Mouse (Mus musculus) lung, embryonic 16.5 days (tissue): ENCODE measurements around the gene Twf1. TPM values are rescaled to one million over a fixed set of nuclear protein-coding genes. Genes with fewer than 3 reads are reported as not detected.

Experiments used
- ATAC-seq: fragments of 200-750 bp; cut with Nextera tagmentation; 2 replicates; pipeline ENCODE4 v1.8.0; 2017; ENCODE audit warnings: low read depth, mild to moderate bottlenecking, moderate library complexity
- H3K27ac ChIP-seq: fragments of 300-500 bp; sonication (generic); 2 replicates; pipeline ENCODE4 v1.5.1; 2014; ENCODE audit warnings: mild to moderate bottlenecking, control low read depth, low read length
- H3K27me3 ChIP-seq: fragments of 300-500 bp; sonication (generic); 2 replicates; pipeline ENCODE4 v1.6.1; 2014; ENCODE audit warnings: low read depth, low read length, mixed read lengths; ENCODE audit not compliant: control insufficient read depth, insufficient read depth
- H3K36me3 ChIP-seq: fragments of 300-500 bp; sonication (generic); 2 replicates; pipeline ENCODE4 v1.6.1; 2014; ENCODE audit warnings: low read length; ENCODE audit not compliant: control insufficient read depth, insufficient read depth
- H3K4me1 ChIP-seq: fragments of 300-500 bp; sonication (generic); replicated peaks from 2 replicates; pipeline ENCODE4 v1.6.1; 2014; ENCODE audit warnings: low read length, mixed read lengths; ENCODE audit not compliant: control insufficient read depth, insufficient read depth
- H3K4me2 ChIP-seq: fragments of 300-500 bp; sonication (generic); 2 replicates; pipeline ENCODE4 v1.6.1; 2014; ENCODE audit warnings: low read depth, low read length, control low read depth
- H3K4me3 ChIP-seq: fragments of 300-500 bp; sonication (generic); 2 replicates; pipeline ENCODE4 v1.5.1; 2014; ENCODE audit warnings: mild to moderate bottlenecking, low read length, control low read depth
- H3K9ac ChIP-seq: fragments of 300-500 bp; sonication (generic); 2 replicates; pipeline ENCODE4 v1.6.1; 2014; ENCODE audit warnings: low read length, control low read depth
- H3K9me3 ChIP-seq: fragments of 300-500 bp; sonication (generic); 2 replicates; pipeline ENCODE4 v1.6.1; 2016; ENCODE audit warnings: low read length; ENCODE audit not compliant: control insufficient read depth
- WGBS: fragments of 180-500 bp; shearing (Covaris S2); extraction: QIAGEN DNeasy Blood & Tissue Kit; methylation state at CpG from one replicate; pipeline ENCODE4 v1.1.7; 2014; 5-methylcytosine and 5-hydroxymethylcytosine counted together
- polyA plus RNA-seq: library from polyadenylated mRNA; unstranded; fragments of >200 nt; fragmentation: Nextera tagmentation; extraction: Ambion mirVana; gene quantifications from 2 replicates; pipeline ENCODE4 v1.2.1, GENCODE M21; 2015

Twf1 gene
- 79.6 and 83.1 TPM in 2 replicates for polyA plus RNA-seq

DNA sequence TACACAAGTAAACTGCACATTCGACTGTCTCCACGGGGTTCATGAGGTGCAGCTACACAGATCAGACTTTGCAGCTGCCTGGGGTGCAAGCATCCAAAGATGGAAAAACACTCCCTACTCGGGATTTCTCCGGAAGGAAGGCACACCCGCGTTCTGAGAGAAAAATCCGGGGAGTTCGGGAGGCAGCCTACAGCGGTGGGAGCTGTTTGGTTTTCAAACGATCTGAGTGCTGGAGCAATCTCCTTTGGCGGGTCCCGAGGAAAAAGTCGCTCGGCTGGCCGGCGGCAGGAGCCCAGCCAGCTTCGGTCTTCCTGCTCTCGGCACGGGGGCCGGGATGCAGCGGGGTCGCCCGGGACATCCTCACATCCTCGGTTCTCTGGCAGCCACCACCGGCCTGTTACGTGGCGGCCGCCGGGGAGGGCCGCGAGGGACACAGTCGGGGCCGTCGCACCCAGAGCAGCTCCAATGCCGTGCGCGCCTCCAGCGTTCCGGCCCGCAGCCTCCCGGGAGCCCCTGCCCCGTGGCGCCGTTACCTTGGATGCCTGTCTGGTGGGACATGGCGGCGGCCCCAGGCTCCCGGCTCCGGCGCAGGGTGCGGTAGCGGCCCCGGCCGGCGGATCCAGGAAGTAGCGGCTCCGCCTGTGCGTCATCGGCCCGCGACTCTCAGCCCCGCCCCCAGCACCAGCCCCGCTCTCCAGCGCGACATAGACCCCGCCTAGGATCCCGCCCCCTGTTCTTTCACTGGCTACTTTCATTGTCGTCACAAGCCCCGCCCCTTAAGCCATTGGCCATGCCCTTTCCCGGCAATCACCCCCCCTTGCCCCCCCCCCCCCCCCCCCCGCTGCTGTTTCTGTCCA lies at the start of gene Twf1:
Gene Twf1 (minus strand): TSS at position 671 of the 857 bp plus-strand sequence.
- Histone ChIP-seq H3K9me3 (no peaks in the 10 kb centered on the region), H3K4me1 (peaks cover 2% of the 10 kb centered on the region; the same call in 1 of the 2 replicates), H3K27ac (peak within 1 kb of the TSS; percentile 70), H3K27me3 (no peaks in the 10 kb centered on the region), H3K9ac (peak within 1 kb of the TSS; percentile 95), H3K36me3 (peaks cover 8% of the 10 kb centered on the region), H3K4me2 (peak within 1 kb of the TSS; percentile 59), H3K4me3 (peak within 1 kb of the TSS; percentile 96)
- peak; percentile 99 for ATAC-seq
- WGBS: under 1% methylated on average over 66 of the region's 70 CpGs

DNA sequence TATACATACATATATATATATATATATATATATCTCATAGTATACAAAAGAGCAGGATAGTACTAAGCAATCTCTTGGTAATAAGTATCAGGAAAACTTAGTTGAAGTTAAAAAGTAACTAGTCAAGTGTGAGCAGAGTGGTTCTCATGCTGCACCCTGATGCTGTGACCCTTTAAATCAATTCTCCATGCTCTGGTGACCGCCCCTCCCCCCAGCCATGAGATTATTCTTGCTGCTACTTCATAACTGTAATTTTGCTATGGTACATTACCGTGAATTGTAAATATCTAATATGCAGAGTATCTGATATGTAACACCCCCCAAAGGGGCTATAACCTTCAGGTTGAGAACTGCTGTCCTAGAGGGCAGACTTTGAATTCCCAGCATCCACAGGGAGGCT lies 49.4 kb upstream of the Twf1 start:
- Histone ChIP-seq H3K9me3 (no peaks in the 10 kb centered on the region), H3K4me3 (no peak overlapping the region), H3K36me3 (no peaks in the 10 kb centered on the region), H3K27ac (no peak overlapping the region), H3K4me2 (no peak overlapping the region), H3K9ac (no peak overlapping the region), H3K27me3 (no peaks in the 10 kb centered on the region), H3K4me1 (no peaks in the 10 kb centered on the region)
- WGBS: 85% methylated on average over 2 of the region's 2 CpGs
- ATAC-seq: no peak

DNA sequence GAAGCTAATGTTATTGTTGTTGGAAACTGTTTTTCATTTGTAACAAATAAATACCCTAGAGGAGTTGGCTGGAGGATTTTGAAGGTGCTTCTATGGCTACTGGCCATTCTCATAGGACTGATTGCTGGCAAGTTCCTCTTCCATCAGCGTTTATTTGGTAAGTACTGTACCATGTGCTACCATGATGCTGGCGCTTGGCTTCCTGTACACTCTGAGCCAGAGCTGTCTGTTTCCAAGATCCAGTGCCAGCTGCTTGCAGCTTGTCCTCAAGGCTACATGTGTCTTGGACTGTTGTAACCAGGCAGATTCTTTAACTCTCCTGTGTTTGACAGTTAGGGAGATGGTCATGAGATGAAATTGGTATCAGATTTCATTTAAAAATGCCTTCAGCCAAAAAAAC lies 48.5 kb upstream of the Twf1 start:
- H3K9ac ChIP-seq: no peak overlapping the region
- no peak overlapping the region for H3K27ac ChIP-seq
- H3K4me2 ChIP-seq: no peak overlapping the region
- no peak overlapping the region for H3K4me3 ChIP-seq
- no peak for ATAC-seq
- no peaks in the 10 kb centered on the region for H3K9me3 ChIP-seq
- no peaks in the 10 kb centered on the region for H3K36me3 ChIP-seq
- WGBS: 69% methylated on average over 2 of the region's 2 CpGs
- no peaks in the 10 kb centered on the region for H3K27me3 ChIP-seq
- no peaks in the 10 kb centered on the region for H3K4me1 ChIP-seq

DNA sequence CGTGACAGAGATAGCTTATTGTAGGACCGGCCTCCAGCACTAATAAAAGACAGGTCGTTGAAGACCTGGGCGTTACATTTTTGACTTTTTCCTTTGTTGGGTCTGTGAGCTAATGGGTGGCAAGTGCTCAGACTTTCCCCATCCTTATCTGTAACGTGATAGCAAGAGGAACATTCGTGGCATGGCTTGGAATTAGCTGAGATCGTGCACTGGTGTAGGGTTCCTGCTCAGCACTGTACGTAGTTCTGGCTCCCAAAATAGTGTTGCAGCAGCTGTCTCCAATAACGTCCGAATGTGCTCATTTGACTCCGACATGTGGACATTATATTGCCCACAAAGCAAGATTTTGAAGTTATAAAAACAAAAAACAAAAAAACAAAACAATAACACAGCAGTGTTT lies 44.8 kb upstream of the Twf1 start:
- no peak for ATAC-seq
- Histone ChIP-seq H3K4me2 (no peak overlapping the region), H3K27ac (no peak overlapping the region), H3K4me3 (no peak overlapping the region), H3K9me3 (no peaks in the 10 kb centered on the region), H3K9ac (no peak overlapping the region), H3K27me3 (peaks cover 7% of the 10 kb centered on the region), H3K36me3 (no peaks in the 10 kb centered on the region), H3K4me1 (no peaks in the 10 kb centered on the region)
- 60% methylated on average over 11 of the region's 11 CpGs for WGBS

DNA sequence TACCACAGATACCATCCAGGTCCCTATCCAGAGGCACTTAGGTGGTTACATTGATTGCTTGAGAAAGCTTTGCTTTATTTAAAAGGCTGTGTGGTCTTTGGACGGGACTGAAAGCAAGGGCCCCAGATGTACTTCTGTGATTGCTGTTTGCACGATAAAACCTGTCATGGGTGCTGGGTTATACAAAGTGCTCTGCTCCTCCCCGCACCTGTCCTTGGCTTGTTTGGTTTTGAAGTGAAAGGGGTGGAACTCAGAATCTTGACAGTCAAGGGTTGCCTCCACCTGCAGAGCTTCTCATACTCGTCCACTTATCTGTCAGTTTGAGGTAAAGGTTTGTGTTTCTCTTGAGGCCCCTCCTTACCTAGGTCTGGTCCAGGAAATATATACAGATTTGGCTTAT lies 40.9 kb upstream of the Twf1 start:
- Histone ChIP-seq H3K4me1 (0 out of 2 replicates have a peak, but pooled peaks cover 3% of the 10 kb centered on the region), H3K4me2 (no peak overlapping the region), H3K9me3 (no peaks in the 10 kb centered on the region), H3K27me3 (peaks cover 18% of the 10 kb centered on the region), H3K27ac (no peak overlapping the region), H3K36me3 (no peaks in the 10 kb centered on the region), H3K4me3 (no peak overlapping the region), H3K9ac (no peak overlapping the region)
- 60% methylated on average over 4 of the region's 4 CpGs for WGBS
- ATAC-seq: no peak

DNA sequence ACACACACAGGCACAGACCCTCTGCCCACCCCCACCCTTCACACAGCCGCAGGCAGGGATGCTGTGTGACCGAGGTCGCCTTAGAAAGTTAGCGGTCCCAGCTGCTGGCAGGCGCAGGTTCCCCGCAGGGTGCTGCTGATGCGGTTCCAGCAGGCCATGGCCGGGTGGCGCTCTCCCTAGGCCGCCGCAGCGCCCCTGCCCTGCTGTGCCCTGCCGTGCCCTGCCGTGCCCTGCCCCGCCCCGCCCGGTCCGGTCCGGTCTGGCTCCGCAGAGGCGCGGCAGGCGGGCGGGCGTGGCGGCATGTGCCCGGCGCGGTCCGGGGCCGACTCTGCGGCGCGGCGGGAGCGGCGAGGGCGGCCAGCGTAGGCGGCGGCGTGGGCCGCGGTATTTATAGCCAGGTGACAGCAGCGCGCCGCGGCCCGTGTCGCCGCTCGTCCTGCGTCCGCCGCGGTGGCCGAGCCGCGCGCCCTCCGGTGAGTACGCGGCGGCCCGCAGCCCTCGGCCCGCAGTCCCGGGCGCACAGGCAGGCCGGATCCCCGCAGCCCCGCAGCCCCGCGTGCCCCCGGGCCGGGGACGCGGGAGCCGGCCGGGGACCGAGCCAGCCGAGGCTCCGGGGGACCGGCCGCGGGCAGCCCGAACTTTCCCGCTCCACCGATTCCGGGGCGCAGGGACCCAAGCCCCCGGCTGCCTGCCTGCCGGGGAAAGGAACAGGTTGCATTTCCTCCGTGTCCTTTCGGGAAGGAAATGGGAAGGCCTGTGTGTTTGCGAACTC lies 39.3 kb upstream of the Twf1 start, which contains the start of gene Tmem117:
Gene Tmem117 (plus strand): TSS at position 403 of the 772 bp plus-strand sequence.
- Histone ChIP-seq H3K27ac (no peak within 1 kb of the TSS), H3K9ac (peak within 1 kb of the TSS; percentile 69), H3K9me3 (no peaks in the 10 kb centered on the region), H3K27me3 (peaks cover 18% of the 10 kb centered on the region), H3K4me1 (0 out of 2 replicates have a peak, but pooled peaks cover 3% of the 10 kb centered on the region), H3K4me2 (peak within 1 kb of the TSS; percentile 98), H3K36me3 (no peaks in the 10 kb centered on the region), H3K4me3 (peak within 1 kb of the TSS; percentile 60)
- WGBS: under 1% methylated on average over 64 of the region's 96 CpGs
- ATAC-seq: peak; percentile 79

DNA sequence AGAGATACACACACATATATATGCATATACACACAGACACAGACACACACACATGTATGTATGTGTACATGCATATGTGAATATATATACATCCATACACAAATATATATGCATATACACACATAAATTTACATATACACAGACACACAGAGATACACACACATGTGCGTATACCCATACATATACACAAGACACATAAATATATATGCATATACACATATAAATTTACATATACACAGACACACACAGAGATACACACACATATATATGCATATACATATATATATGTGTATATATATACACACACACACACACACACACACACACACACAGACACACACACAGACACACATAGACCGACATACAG lies 38.8 kb upstream of the Twf1 start:
- no peak overlapping the region; the same call in 1 of the 2 replicates for H3K9ac ChIP-seq
- peak overlapping the region; percentile 98 for H3K4me2 ChIP-seq
- no peak overlapping the region for H3K27ac ChIP-seq
- H3K4me1 ChIP-seq: 0 out of 2 replicates have a peak, but pooled peaks cover 3% of the 10 kb centered on the region
- WGBS: 41% methylated on average over 2 of the region's 2 CpGs
- no peaks in the 10 kb centered on the region for H3K9me3 ChIP-seq
- no peak for ATAC-seq
- H3K36me3 ChIP-seq: no peaks in the 10 kb centered on the region
- H3K4me3 ChIP-seq: peak overlapping the region; percentile 60
- peaks cover 18% of the 10 kb centered on the region for H3K27me3 ChIP-seq

DNA sequence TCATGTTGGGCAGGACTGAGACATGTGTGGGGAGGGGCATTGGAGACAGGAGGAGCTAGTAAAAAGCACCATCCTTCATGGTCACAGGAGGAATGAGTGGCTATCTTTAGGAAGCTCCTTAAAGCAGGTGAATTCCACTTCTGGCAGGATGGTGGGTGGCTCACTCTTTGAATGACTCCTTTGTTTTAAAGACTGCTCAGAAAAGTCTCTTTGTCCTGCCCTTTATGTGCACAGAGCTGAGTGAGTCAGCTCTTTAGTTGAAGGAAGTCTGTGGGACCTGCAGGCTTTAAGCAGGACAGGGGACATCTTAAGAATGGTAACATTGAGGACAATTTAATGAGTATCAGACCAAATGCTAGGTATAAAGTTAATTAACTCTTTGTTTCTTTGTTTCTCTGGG lies 31.2 kb upstream of the Twf1 start:
- no peak overlapping the region for H3K9ac ChIP-seq
- H3K9me3 ChIP-seq: no peaks in the 10 kb centered on the region
- no peaks in the 10 kb centered on the region for H3K27me3 ChIP-seq
- H3K36me3 ChIP-seq: no peaks in the 10 kb centered on the region
- no peak for ATAC-seq
- no peak overlapping the region for H3K27ac ChIP-seq
- no peak overlapping the region for H3K4me2 ChIP-seq
- H3K4me3 ChIP-seq: no peak overlapping the region
- no peaks in the 10 kb centered on the region; the same call in 1 of the 2 replicates for H3K4me1 ChIP-seq

DNA sequence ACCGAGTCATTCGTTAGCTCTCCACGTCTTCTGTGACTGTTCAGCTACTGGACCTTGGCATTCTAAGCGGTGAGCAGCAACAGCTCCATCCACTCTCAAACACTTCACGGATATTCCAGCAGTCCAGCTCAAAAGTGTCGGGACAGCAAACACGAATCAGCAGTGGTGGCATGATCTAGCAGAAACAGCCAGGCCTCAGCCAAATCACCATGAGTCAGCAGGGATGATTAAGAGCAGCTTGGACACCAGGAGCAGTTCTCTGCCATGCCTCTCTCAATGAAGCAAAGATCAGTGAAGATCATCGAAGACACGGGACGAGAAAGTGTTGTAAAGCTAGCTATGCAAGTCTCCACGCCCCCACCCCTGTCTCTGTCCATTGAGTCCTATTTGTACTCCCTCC lies 26.3 kb upstream of the Twf1 start:
- no peaks in the 10 kb centered on the region for H3K36me3 ChIP-seq
- no peak overlapping the region for H3K27ac ChIP-seq
- no peak overlapping the region for H3K4me3 ChIP-seq
- no peaks in the 10 kb centered on the region for H3K4me1 ChIP-seq
- no peaks in the 10 kb centered on the region for H3K27me3 ChIP-seq
- H3K4me2 ChIP-seq: no peak overlapping the region
- 80% methylated on average over 11 of the region's 11 CpGs for WGBS
- no peak for ATAC-seq
- H3K9me3 ChIP-seq: no peaks in the 10 kb centered on the region
- H3K9ac ChIP-seq: no peak overlapping the region
